Mouse (Mus musculus): ENCODE measurements at regions not wholly inside any gene's neighbourhood (a gene's known extent, or its start where the extent isn't known, plus 50 kb on each side); places are given as distances from the start of the nearest gene placed in this dataset.

DNA sequence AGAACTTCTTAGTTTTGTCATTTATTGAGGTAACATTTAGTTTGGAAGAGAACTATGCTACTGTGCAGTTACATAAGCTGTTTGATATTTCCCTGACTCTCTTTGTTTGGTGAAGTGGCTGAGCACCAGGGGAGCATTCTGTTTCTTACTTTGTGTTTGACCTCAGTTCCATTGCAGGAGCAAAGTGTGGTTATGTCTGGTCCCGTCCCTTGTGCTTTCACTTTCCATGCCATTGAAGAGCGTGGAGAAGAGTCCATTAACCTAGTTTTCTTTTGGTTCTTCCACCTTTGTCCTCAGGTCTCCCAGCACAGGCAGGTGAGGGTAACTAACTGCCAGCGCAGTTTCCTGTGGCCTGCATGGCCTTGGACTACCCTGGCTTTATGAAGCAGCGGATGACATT is 759.6 kb downstream of the Tpm3-rs7 start:
- H3K9ac ChIP-seq (ENCODE audit: low read length), result no peak overlapping the region
- H3K27me3 ChIP-seq (ENCODE audit: control insufficient read depth, insufficient read depth, low read length), result no peaks in the 10 kb centered on the region
- no peaks in the 10 kb centered on the region for H3K36me3 ChIP-seq (ENCODE audit: control insufficient read depth, insufficient read depth, low read length)
- no peak overlapping the region for H3K4me2 ChIP-seq (ENCODE audit: low read length)
- no peak for ATAC-seq (ENCODE audit: insufficient number of reproducible peaks, insufficient read depth, low FRiP score, low read depth)
- no peaks in the 10 kb centered on the region for H3K4me1 ChIP-seq (ENCODE audit: control insufficient read depth in 2 of 2, insufficient read depth in 2 of 2, low read length in 2 of 2)
- no peak overlapping the region for H3K4me3 ChIP-seq (ENCODE audit: control insufficient read depth in 1 of 2, insufficient read depth in 1 of 2, low read depth in 1 of 2, low read length in 2 of 2)
- 70% methylated on average over 4 of the region's 4 CpGs for WGBS
- H3K27ac ChIP-seq (replicated peaks in 1 of 2; ENCODE audit: control insufficient read depth in 1 of 2, insufficient read depth in 1 of 2, low read depth in 2 of 2, low read length in 2 of 2), result no peak overlapping the region
- H3K9me3 ChIP-seq (ENCODE audit: control insufficient read depth, low read length), result no peaks in the 10 kb centered on the region

DNA sequence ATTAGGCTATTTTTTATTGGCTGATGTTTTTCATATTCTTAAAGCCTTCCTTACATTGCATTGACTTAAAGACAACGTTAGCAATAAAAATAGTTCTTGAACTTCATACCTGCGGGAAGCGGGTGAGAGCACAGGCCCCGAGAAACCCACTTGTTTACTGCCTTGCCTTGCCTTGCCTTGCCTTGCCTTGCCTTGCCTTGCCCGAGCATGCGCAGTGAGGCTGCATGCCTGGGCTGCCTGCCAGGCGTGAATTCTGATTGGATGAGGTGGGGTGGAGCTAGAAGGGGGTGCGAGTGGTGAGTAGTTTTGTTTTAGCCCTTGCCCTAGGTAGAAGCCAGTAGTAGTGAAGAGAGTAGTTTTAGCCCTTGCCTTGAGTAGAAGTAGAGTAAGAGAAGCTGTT is 792.4 kb downstream of the Tpm3-rs7 start:
- no peak overlapping the region for H3K4me3 ChIP-seq (ENCODE audit: control insufficient read depth in 1 of 2, insufficient read depth in 1 of 2, low read depth in 1 of 2, low read length in 2 of 2)
- H3K4me2 ChIP-seq (ENCODE audit: low read length), result no peak overlapping the region
- H3K4me1 ChIP-seq (ENCODE audit: control insufficient read depth in 2 of 2, insufficient read depth in 2 of 2, low read length in 2 of 2), result no peaks in the 10 kb centered on the region
- no peaks in the 10 kb centered on the region for H3K36me3 ChIP-seq (ENCODE audit: control insufficient read depth, insufficient read depth, low read length)
- no peaks in the 10 kb centered on the region for H3K27me3 ChIP-seq (ENCODE audit: control insufficient read depth, insufficient read depth, low read length)
- no peak overlapping the region for H3K27ac ChIP-seq (replicated peaks in 1 of 2; ENCODE audit: control insufficient read depth in 1 of 2, insufficient read depth in 1 of 2, low read depth in 2 of 2, low read length in 2 of 2)
- ATAC-seq (ENCODE audit: insufficient number of reproducible peaks, insufficient read depth, low FRiP score, low read depth), result no peak
- H3K9ac ChIP-seq (ENCODE audit: low read length), result no peak overlapping the region
- WGBS, result 65% methylated on average over 8 of the region's 8 CpGs
- no peaks in the 10 kb centered on the region for H3K9me3 ChIP-seq (ENCODE audit: control insufficient read depth, low read length)

DNA sequence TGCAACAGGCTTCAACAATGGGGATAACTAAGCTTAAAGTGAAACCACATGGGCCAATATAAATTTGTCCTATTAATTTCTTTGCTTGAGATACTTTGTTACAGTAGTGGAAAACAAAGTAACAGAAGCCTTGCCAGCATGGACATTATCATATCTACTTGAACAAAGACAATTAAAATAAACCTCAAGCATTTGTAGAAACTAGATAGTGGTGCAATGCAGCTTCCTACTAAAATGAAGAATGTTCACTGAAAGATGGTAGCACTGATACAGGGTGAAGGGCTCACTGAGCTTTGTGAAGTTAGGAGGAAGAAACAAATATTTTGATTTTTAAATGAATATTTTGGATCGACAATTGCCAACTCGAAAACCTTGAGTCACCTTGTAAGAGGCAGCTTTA is 814.1 kb downstream of the Tpm3-rs7 start:
- Histone ChIP-seq H3K4me2 (ENCODE audit: low read length) (no peak overlapping the region), H3K36me3 (ENCODE audit: control insufficient read depth, insufficient read depth, low read length) (no peaks in the 10 kb centered on the region), H3K9ac (ENCODE audit: low read length) (no peak overlapping the region), H3K4me1 (ENCODE audit: control insufficient read depth in 2 of 2, insufficient read depth in 2 of 2, low read length in 2 of 2) (no peaks in the 10 kb centered on the region), H3K9me3 (ENCODE audit: control insufficient read depth, low read length) (no peaks in the 10 kb centered on the region), H3K27me3 (ENCODE audit: control insufficient read depth, insufficient read depth, low read length) (no peaks in the 10 kb centered on the region), H3K27ac (replicated peaks in 1 of 2; ENCODE audit: control insufficient read depth in 1 of 2, insufficient read depth in 1 of 2, low read depth in 2 of 2, low read length in 2 of 2) (no peak overlapping the region), H3K4me3 (ENCODE audit: control insufficient read depth in 1 of 2, insufficient read depth in 1 of 2, low read depth in 1 of 2, low read length in 2 of 2) (no peak overlapping the region)
- WGBS, result 88% methylated on average over 2 of the region's 2 CpGs
- ATAC-seq (ENCODE audit: insufficient number of reproducible peaks, insufficient read depth, low FRiP score, low read depth), result no peak

GRCm38 (mm10) chr14:114166005-114166404 is 851.6 kb downstream of the Tpm3-rs7 start:
- 80% methylated on average over 4 of the region's 4 CpGs for WGBS
- no peaks in the 10 kb centered on the region for H3K36me3 ChIP-seq (ENCODE audit: control insufficient read depth, insufficient read depth, low read length)
- H3K27ac ChIP-seq (replicated peaks in 1 of 2; ENCODE audit: control insufficient read depth in 1 of 2, insufficient read depth in 1 of 2, low read depth in 2 of 2, low read length in 2 of 2), result no peak overlapping the region
- no peaks in the 10 kb centered on the region for H3K9me3 ChIP-seq (ENCODE audit: control insufficient read depth, low read length)
- H3K27me3 ChIP-seq (ENCODE audit: control insufficient read depth, insufficient read depth, low read length), result no peaks in the 10 kb centered on the region
- no peak overlapping the region for H3K4me3 ChIP-seq (ENCODE audit: control insufficient read depth in 1 of 2, insufficient read depth in 1 of 2, low read depth in 1 of 2, low read length in 2 of 2)
- H3K4me1 ChIP-seq (ENCODE audit: control insufficient read depth in 2 of 2, insufficient read depth in 2 of 2, low read length in 2 of 2), result no peaks in the 10 kb centered on the region
- no peak for ATAC-seq (ENCODE audit: insufficient number of reproducible peaks, insufficient read depth, low FRiP score, low read depth)
- H3K9ac ChIP-seq (ENCODE audit: low read length), result no peak overlapping the region
- no peak overlapping the region for H3K4me2 ChIP-seq (ENCODE audit: low read length)

DNA sequence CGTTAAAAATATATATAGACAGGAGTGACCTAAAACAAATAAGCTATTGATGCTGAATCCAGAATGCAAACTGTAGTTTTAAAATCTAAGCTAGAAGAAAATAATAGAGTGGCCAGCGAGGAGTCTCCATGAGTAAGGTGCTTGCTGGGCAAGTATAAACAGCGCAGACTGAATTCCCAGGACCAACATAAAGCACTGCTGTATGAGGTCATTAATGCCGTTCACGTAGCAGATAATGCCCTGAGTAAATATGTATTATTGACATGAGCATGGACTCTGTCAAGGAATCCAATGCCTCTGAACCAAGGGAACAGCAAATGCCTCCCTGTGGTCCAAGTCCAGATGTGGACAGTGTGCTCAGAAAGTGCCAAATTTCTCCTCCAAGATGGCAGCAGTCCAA is 876.4 kb upstream of the Gpc5 start:
- Histone ChIP-seq H3K4me3 (ENCODE audit: control insufficient read depth in 1 of 2, insufficient read depth in 1 of 2, low read depth in 1 of 2, low read length in 2 of 2) (no peak overlapping the region), H3K4me2 (ENCODE audit: low read length) (no peak overlapping the region), H3K36me3 (ENCODE audit: control insufficient read depth, insufficient read depth, low read length) (no peaks in the 10 kb centered on the region), H3K27me3 (ENCODE audit: control insufficient read depth, insufficient read depth, low read length) (no peaks in the 10 kb centered on the region), H3K9ac (ENCODE audit: low read length) (no peak overlapping the region), H3K4me1 (ENCODE audit: control insufficient read depth in 2 of 2, insufficient read depth in 2 of 2, low read length in 2 of 2) (no peaks in the 10 kb centered on the region), H3K27ac (replicated peaks in 1 of 2; ENCODE audit: control insufficient read depth in 1 of 2, insufficient read depth in 1 of 2, low read depth in 2 of 2, low read length in 2 of 2) (no peak overlapping the region), H3K9me3 (ENCODE audit: control insufficient read depth, low read length) (no peaks in the 10 kb centered on the region)
- 76% methylated on average over 5 of the region's 5 CpGs for WGBS
- ATAC-seq (ENCODE audit: insufficient number of reproducible peaks, insufficient read depth, low FRiP score, low read depth), result no peak

DNA sequence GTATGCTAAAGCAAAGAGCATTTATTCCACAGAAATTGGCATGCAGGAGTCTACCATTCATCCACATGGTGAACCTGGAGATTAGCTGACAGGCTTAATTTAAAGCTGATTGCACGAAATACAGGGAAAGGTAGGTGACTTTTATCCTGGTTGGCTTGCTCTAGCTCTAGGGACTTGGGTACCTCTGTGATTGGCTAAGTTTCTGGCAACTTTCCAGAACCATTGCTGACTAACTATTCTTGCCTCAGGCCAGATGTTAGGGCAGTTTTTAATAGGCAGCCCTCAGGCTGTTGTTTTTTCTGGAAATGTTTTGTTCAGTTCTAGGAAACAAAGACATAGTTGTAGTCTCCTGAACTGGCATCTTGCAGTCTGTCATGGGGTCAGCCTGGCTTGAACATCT is 871.1 kb upstream of the Gpc5 start:
- 70% methylated on average over 1 of the region's 1 CpGs for WGBS
- Histone ChIP-seq H3K36me3 (ENCODE audit: control insufficient read depth, insufficient read depth, low read length) (no peaks in the 10 kb centered on the region), H3K27ac (replicated peaks in 1 of 2; ENCODE audit: control insufficient read depth in 1 of 2, insufficient read depth in 1 of 2, low read depth in 2 of 2, low read length in 2 of 2) (no peak overlapping the region), H3K9ac (ENCODE audit: low read length) (no peak overlapping the region), H3K27me3 (ENCODE audit: control insufficient read depth, insufficient read depth, low read length) (no peaks in the 10 kb centered on the region), H3K9me3 (ENCODE audit: control insufficient read depth, low read length) (no peaks in the 10 kb centered on the region), H3K4me3 (ENCODE audit: control insufficient read depth in 1 of 2, insufficient read depth in 1 of 2, low read depth in 1 of 2, low read length in 2 of 2) (no peak overlapping the region), H3K4me1 (ENCODE audit: control insufficient read depth in 2 of 2, insufficient read depth in 2 of 2, low read length in 2 of 2) (no peaks in the 10 kb centered on the region), H3K4me2 (ENCODE audit: low read length) (no peak overlapping the region)
- ATAC-seq (ENCODE audit: insufficient number of reproducible peaks, insufficient read depth, low FRiP score, low read depth), result no peak

GRCm38 (mm10) chr14:114230711-114231110 is 861.3 kb upstream of the Gpc5 start:
- Histone ChIP-seq H3K4me3 (ENCODE audit: control insufficient read depth in 1 of 2, insufficient read depth in 1 of 2, low read depth in 1 of 2, low read length in 2 of 2) (no peak overlapping the region), H3K27ac (replicated peaks in 1 of 2; ENCODE audit: control insufficient read depth in 1 of 2, insufficient read depth in 1 of 2, low read depth in 2 of 2, low read length in 2 of 2) (no peak overlapping the region), H3K27me3 (ENCODE audit: control insufficient read depth, insufficient read depth, low read length) (no peaks in the 10 kb centered on the region), H3K9me3 (ENCODE audit: control insufficient read depth, low read length) (no peaks in the 10 kb centered on the region), H3K36me3 (ENCODE audit: control insufficient read depth, insufficient read depth, low read length) (no peaks in the 10 kb centered on the region), H3K4me1 (ENCODE audit: control insufficient read depth in 2 of 2, insufficient read depth in 2 of 2, low read length in 2 of 2) (no peaks in the 10 kb centered on the region), H3K9ac (ENCODE audit: low read length) (no peak overlapping the region), H3K4me2 (ENCODE audit: low read length) (no peak overlapping the region)
- WGBS, result 76% methylated on average over 2 of the region's 2 CpGs
- no peak for ATAC-seq (ENCODE audit: insufficient number of reproducible peaks, insufficient read depth, low FRiP score, low read depth)

DNA sequence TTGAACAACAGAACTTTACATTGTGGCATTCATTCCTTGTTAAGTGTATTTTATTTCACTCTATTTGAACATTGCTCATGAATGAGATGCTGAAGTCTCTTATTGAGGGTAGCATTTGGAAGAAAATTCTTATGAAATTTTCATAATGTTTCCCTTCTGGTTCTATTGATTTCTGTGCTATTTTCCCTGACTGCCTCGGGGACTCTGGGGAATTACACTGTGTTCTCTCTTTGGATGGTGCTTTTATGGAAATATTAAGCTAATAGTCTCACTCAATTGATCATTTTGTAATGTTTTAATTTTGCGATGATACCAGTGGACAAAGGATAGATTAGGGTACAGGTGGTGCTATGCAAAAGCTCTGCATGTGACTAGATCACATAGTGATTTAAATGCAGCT is 837.0 kb upstream of the Gpc5 start:
- ATAC-seq (ENCODE audit: insufficient number of reproducible peaks, insufficient read depth, low FRiP score, low read depth), result no peak
- 74% methylated on average over 2 of the region's 2 CpGs for WGBS
- H3K4me1 ChIP-seq (ENCODE audit: control insufficient read depth in 2 of 2, insufficient read depth in 2 of 2, low read length in 2 of 2), result no peaks in the 10 kb centered on the region
- no peaks in the 10 kb centered on the region for H3K36me3 ChIP-seq (ENCODE audit: control insufficient read depth, insufficient read depth, low read length)
- no peak overlapping the region for H3K4me3 ChIP-seq (ENCODE audit: control insufficient read depth in 1 of 2, insufficient read depth in 1 of 2, low read depth in 1 of 2, low read length in 2 of 2)
- no peaks in the 10 kb centered on the region for H3K9me3 ChIP-seq (ENCODE audit: control insufficient read depth, low read length)
- H3K27ac ChIP-seq (replicated peaks in 1 of 2; ENCODE audit: control insufficient read depth in 1 of 2, insufficient read depth in 1 of 2, low read depth in 2 of 2, low read length in 2 of 2), result no peak overlapping the region
- H3K9ac ChIP-seq (ENCODE audit: low read length), result no peak overlapping the region
- no peak overlapping the region for H3K4me2 ChIP-seq (ENCODE audit: low read length)
- H3K27me3 ChIP-seq (ENCODE audit: control insufficient read depth, insufficient read depth, low read length), result no peaks in the 10 kb centered on the region

All from heart, embryonic 14.5 days (tissue).